Mouse (Mus musculus): ENCODE results near the gene Cfap206.

The Cfap206 gene

DNA sequence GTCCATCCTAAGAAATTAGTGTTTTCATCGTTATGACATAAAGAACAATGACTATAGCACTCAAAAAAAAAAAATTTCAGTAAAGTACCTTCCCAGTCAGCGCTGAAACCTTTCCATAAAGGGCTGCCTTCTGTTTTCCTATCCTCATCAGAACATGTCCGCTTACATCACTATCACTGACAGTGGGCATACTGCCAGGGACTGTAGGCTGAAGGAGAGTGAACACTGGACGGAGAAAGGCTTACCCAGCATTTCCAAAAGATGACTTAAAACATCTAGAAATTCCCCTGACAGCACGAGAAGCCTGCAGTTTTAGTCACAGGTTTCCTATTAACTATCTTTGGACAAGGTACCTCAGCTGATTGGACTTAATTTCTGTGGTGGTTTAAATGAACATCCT lies 56.3 kb downstream of the Cfap206 start:
- DNase-seq (ENCODE audit: low spot score in 2 of 2) = no peak

GRCm38 (mm10) chr4:34667923-34668322 lies 62.1 kb downstream of the Cfap206 start:
- no peak for DNase-seq (ENCODE audit: low spot score in 2 of 2)

DNA sequence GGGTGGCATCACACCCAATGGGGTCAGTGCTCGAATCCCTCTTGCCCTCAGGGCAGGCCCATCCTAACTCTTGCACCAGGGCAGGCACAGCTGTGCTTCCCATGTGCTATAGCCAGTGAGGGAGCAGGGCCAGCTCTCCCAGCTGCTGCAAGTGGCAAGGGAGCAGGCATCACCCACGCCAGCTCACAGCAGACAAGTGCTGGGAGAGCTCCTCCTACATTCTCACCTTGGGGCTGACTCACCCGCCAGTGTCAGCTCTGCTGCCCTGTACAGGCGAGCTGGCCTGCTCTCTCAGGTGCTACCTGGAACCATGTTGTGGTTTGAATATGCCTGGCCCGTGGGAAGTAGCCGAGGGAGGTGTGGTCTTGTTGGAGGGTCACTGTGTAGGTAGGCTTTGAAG lies 68.1 kb downstream of the Cfap206 start:
- DNase-seq (ENCODE audit: low spot score in 2 of 2) = no peak

GRCm38 (mm10) chr4:34661514-34661913 lies 68.5 kb downstream of the Cfap206 start:
- no peak for DNase-seq (ENCODE audit: low spot score in 2 of 2)

- no peak for DNase-seq (ENCODE audit: low spot score in 2 of 2)
Observed at GRCm38 (mm10) chr4:34659012-34659411, 71.0 kb downstream of the Cfap206 start.

GRCm38 (mm10) chr4:34656101-34656500 lies 73.9 kb downstream of the Cfap206 start:
- DNase-seq (ENCODE audit: low spot score in 2 of 2) = no peak

DNA sequence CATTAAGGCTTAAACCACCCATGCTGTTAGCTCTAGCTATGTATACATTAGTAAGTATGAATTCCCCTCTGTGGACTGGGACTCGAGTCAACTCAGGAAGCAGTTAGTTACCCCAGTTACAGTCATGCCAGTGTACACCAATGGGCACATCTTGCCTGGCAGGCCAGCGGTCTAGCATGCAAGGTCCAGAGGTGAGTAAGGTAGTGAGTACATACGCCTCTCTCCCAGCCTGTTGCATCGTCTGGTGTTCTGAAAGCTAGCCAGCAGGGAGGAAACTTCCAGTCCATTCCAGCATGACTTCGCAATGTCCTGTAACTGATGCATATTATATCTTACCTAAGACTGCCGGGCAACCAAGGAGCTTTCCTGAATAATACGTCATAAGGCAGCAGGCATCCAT lies 76.8 kb downstream of the Cfap206 start:
- DNase-seq (ENCODE audit: low spot score in 2 of 2) = no peak

- DNase-seq (ENCODE audit: low spot score in 2 of 2) = no peak
Observed at GRCm38 (mm10) chr4:34644779-34645178, 85.2 kb downstream of the Cfap206 start.

- no peak for DNase-seq (ENCODE audit: low spot score in 2 of 2)
Observed at GRCm38 (mm10) chr4:34640731-34641130, 89.3 kb downstream of the Cfap206 start.

GRCm38 (mm10) chr4:34639745-34640364 lies 90.2 kb downstream of the Cfap206 start:
- DNase-seq (ENCODE audit: low spot score in 2 of 2) = no peak

All from spleen, postnatal 10 days (tissue).